Comparison of ENCODE assay signal across 18 mouse cellular contexts in genomic region chr5:85671121-85671520, GRCm38 (mm10).
DNase-seq lines count a peak whose midpoint lies in the region; TF ChIP-seq lines count a peak whose summit lies in the region.
"Had no signal": no experiment of that assay in that cellular context is flagged by ENCODE, and none has a peak within 500 bp of the region (broad histone marks: within the 10 kb centered on the region; RNA-seq: fewer than 3 reads in every experiment).

No protein-coding gene starts in this region.

- no peak overlapping the region for H3K4me3 ChIP-seq in left cerebral cortex, adult 2 months
- H3K4me3 ChIP-seq: embryonic facial prominence, embryonic 10.5 days; embryonic facial prominence, embryonic 12.5 days; forebrain, embryonic 13.5 days; forebrain, embryonic 15.5 days had no signal

- no peak for TF ChIP-seq CTCF in left cerebral cortex, adult 2 months (IDR thresholded peaks at IDR 0.05)

- intact Hi-C loops in left cerebral cortex, adult 2 months (cut with DNase I) = no loop called here
- intact Hi-C loops in left cerebral cortex, postnatal 14 days (cut with DNase I) = no loop called here

- no peak for DNase-seq in left cerebral cortex, adult 2 months (ENCODE audit: extremely low spot score in 1 of 2, low spot score in 2 of 2)
- no peak for DNase-seq in left cerebral cortex, postnatal 14 days (ENCODE audit: low spot score in 2 of 2)
- peak; percentile 59 for DNase-seq in brain, adult 2 months (ENCODE audit: low read depth, low spot score)
- DNase-seq in telencephalon, adult 2 months (ENCODE audit: low read depth, low spot score) = peak; percentile 57
- no peak for DNase-seq in thymus, postnatal 10 days (ENCODE audit: low spot score in 2 of 2)
- DNase-seq: adrenal gland, adult 2 months; adrenal gland, postnatal 10 days; adrenal gland, postnatal 25 days; cerebellum, adult 11-12 months; cerebellum, adult 2 months; cerebellum, adult 9-10 months; cerebellum, postnatal 10 days; cerebellum, postnatal 25 days; forebrain, postnatal 0 days had no signal

- 0 out of 2 replicates have a peak overlapping the region, but pooled peaks have one; percentile 44 for H3K27ac ChIP-seq in left cerebral cortex, adult 2 months
- H3K27ac ChIP-seq: embryonic facial prominence, embryonic 10.5 days; embryonic facial prominence, embryonic 12.5 days; forebrain, embryonic 13.5 days; forebrain, embryonic 15.5 days had no signal

Comparison
In these comparisons a context has a peak if more than half of its experiments do, and no peak if none do; other contexts are left out.
1. DNase-seq: peak in brain, adult 2 months (single experiment) and telencephalon, adult 2 months (single experiment); none in left cerebral cortex, adult 2 months (0 of 2), left cerebral cortex, postnatal 14 days (0 of 2) and thymus, postnatal 10 days (0 of 2).